Mouse (Mus musculus): ENCODE data around the gene Noto.
"Not testable (repeated sequence)": the region's sequence is repeated elsewhere in the genome, so short reads cannot be mapped to it uniquely, and the experiment has no call there.

Gene Noto

DNA sequence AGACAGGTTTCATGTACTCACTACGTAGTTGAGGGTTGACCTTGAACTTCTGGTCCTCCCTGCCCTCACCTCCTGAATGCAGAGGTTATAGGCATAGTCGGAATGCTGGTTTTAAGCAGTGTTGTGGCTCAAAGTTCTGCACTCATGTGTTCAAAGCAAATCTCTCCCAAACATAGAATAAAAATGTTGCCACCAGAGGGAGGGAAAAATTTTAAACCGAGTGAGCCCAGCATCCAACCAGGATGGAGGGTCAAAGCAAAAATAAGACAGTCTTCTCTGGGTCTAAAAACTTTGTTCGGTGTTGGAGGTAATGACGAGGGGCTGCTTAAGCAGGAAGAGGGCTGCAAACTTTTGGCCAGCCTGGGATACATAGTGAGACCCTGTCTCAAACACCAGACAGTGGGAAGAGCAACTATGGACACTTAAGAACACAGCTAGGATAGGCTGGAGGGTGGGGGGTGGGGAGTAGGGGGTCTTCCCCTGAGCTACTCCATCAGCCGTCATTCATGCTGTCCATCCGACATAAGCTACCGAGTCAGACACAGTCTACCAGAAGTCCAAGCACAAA is 7.7 kb downstream of the Noto start:
- DNase-seq (ENCODE audit: low read depth, low spot score), result no peak

DNA sequence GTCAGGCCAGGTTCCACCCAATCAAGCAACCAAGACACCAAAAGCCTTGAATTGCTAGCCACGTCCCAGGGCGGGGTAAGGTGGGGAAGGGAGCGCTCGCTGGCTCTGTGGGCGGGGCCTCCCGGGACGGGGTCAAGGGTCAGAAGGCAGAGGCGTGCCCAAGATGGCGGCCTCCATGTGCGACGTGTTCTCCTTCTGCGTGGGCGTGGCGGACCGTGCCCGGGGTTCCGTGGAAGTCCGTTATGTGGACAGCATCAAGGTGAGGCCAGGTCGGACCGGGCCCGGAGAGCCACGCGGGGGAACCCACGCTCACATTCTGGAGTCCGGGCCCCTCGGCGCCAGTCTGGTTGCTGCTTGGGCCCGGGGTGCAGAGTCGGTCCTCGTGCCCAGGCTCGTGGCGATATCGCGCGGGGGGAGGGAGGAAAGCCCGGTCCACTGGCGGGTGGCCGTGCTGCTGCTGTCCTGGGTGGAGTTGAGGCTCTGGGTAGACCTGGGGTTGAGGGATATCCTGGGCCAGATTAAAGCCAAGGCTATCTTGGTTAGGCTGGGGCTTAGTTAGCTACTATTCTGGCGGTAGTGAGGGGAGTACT is 8.3 kb downstream of the Noto start, which contains the start of gene Smyd5:
Gene Smyd5 (plus strand): TSS at position 148 of the 590 bp plus-strand sequence.
- peak; percentile 60 for DNase-seq (ENCODE audit: low read depth, low spot score)

- no peak for DNase-seq (ENCODE audit: low read depth, low spot score)
These were observed 10.2 kb downstream of the Noto start for GRCm38 (mm10) chr6:85433865-85434264.

GRCm38 (mm10) chr6:85436204-85436603 is 12.5 kb downstream of the Noto start:
- no peak for DNase-seq (ENCODE audit: low read depth, low spot score)

DNA sequence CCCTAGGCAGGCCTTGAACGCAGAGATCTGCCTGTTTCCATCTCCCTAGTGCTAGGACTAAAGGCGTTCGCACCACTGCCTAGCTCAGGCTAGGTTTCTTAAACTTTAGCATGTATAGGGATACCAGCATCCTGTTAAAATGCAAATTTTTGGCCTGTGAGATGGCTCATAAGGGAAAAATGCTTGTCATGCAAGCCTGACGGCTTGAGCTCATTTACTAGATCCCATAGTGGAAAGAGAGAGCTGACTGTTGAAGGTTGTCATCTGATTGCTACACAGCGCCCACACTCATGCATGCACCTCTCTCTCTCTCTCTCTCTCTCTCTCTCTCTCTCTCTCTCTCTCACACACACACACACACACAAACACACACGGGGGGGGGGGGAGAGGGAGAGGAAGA is 12.9 kb downstream of the Noto start:
- DNase-seq (ENCODE audit: low read depth, low spot score), result no peak

DNA sequence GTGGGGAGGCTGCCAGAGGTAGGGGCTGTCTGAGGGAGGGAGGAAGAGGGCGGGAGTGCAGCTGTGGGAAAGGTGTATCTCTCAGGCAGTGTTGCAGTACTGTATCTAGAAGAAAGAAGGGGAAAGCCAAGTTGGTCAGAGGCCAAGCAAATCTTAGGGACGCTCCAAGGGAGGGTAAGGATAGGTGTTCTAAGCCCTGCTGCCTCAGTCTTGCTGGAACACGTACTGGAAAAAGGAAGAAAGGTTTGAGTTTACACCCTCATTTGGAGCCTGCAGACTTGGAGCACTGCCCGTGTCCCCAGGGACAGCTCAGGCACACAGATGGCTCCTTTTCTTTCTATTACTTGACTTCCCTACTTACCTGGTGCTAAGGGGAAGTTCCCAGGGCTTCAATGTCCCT is 17.5 kb downstream of the Noto start:
- no peak for DNase-seq (ENCODE audit: low read depth, low spot score)

- no peak for DNase-seq (ENCODE audit: low read depth, low spot score)
These were observed 20.0 kb downstream of the Noto start for GRCm38 (mm10) chr6:85443488-85444233.

DNA sequence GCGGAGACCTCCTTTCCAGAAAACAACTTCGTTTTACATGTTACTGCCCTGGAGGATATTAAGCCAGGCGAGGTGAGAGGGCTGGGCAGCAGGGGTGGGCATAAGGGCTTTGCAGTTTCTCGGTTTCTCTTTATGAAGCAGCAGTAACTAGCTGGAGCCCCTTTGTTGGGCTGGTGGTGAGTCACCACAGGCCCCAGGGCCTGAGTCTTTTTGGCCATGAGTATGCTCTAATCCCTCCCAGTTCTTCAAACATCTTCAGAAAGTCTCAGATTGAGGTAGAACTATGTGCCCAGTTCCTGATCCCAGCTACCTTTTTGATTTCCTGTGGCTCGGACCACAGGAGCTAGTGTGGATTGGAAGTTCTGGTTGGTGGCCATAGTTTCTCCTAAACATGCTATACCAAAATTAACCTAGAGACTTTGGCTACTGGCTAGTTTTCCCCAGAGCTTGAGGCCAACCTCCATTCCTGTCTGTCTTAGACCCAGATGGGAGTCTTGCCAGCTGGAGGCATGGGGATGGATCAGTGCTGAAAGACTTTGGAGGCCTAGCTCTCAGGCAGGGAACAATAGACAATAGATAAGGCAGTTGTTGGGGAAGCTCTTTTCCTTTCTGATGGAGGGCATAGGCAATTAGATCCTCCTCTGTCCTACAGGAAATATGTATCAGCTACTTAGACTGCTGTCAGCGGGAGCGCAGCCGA is 20.7 kb downstream of the Noto start:
- no peak for DNase-seq (ENCODE audit: low read depth, low spot score)

- no peak for DNase-seq (ENCODE audit: low read depth, low spot score)
These were observed 21.6 kb downstream of the Noto start for GRCm38 (mm10) chr6:85445286-85445685.

- DNase-seq (ENCODE audit: low read depth, low spot score), result no peak
These were observed 23.7 kb downstream of the Noto start for GRCm38 (mm10) chr6:85447351-85447750.

DNA sequence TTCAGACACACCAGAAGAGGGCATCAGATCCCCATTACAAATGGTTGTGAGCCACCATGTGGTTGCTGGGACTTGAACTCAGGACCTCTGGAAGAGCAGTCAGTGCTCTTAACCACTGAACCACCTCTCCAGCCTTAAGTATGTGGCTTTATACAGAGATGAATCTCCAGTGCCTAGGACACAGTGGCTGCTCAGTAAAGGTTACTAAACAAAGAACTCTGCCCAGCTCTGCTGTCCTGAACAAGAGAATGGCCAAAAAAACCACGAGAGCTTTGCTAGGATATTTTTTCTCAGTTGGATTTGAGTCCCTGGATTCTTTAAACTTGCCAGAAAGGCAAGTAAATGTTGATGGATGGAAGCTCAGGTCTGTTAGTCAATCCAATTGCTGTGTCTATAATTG is 26.5 kb downstream of the Noto start:
- not testable (repeated sequence) for DNase-seq (ENCODE audit: low read depth, low spot score)

DNA sequence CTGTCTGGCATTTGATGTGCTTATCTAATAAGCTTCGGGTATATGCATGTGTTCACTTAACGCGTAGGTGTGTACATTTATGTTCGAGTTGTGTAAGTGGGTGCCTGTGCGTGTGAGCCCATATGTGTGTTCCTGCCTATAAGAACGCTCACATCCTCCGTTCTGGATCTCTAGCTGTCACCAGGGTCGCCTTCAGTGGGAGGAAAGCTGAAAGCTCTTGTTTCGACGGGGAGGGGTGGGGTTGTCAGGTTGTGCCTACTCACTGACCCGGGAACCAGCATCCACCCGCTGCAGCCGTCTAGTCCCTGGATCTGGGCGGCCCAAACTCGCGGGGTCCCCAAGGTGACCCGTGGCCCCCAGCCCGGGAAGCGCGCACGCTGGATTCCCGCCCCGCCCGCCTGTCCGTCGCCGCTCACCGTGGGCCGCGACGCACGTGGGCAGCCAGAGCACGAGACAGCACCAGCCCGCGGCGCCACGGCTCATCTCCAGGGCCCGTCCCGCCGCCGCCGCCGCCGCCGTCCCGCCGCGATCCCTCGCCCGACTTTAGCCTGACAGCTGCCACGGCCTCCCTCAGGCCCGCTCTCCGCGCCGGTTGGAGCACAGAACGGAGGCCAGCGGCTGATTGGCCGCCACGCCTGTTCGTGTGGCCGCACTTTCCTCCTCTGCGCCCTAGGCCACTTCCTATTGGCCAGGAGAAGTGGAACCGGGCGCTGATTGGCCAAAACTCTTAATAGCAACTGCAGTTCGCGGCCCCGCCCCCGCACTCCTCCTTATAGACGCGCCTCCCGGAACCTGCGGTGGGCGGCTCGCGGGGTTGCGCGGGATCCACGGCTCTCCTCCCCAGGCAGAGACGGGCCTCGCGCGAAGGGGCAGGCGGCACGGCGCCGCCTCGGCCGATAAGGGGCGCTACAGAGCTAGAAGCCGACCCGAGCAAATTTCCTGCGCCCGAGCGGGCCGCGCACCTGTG is 27.3 kb downstream of the Noto start, which contains the start of gene Cct7:
Gene Cct7 (plus strand): TSS at position 818 of the 967 bp plus-strand sequence.
- peak; percentile 99 for DNase-seq (ENCODE audit: low read depth, low spot score)

DNA sequence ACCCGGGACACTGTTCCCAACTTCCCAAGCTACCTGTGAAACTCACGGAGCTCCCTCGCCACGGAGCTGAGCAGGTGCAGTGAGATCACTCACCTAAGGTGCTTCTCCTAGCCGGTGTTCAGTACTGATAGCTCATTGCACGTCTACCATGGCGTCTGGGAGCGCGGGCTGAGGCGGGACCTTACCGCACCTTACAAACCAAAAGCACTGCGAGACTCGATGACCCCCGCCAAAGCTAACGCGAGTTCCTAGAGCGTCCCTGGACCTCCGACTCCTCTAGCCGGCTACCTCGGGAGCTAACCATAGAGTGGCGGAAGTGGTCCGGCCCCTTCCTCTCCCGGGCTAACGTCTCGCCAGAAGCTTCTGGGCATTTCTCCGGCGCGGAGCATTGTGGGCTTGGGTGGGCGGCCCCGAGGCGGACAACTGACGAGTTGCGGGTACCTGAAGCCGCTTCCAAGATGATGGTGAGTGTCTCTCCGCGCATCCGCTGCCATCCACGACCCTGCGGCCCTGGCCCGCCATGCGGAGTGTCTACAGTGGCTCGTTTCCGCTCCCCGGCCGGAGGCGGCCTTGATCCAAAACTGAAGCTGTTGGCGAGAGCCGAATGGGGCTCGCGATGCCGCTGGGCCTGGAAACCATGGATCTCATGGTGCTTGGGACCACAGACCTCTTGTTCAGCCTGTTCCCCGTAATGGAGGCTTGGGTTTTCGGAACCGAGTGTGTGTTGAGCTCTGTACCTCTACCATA is 28.2 kb downstream of the Noto start, which contains the start of gene Pradc1:
Gene Pradc1 (minus strand): TSS at position 307 of the 747 bp plus-strand sequence.
- DNase-seq (ENCODE audit: low read depth, low spot score), result peak; percentile 83

- peak; percentile 16 for DNase-seq (ENCODE audit: low read depth, low spot score)
These were observed 28.7 kb downstream of the Noto start for GRCm38 (mm10) chr6:85452411-85452665.

- peak; percentile 43 for DNase-seq (ENCODE audit: low read depth, low spot score)
These were observed 29.1 kb downstream of the Noto start for GRCm38 (mm10) chr6:85452816-85453215.

GRCm38 (mm10) chr6:85459621-85460020 is 35.9 kb downstream of the Noto start:
- DNase-seq (ENCODE audit: low read depth, low spot score), result no peak

- DNase-seq (ENCODE audit: low read depth, low spot score), result no peak
These were observed 41.7 kb downstream of the Noto start for GRCm38 (mm10) chr6:85465381-85465780.

DNA sequence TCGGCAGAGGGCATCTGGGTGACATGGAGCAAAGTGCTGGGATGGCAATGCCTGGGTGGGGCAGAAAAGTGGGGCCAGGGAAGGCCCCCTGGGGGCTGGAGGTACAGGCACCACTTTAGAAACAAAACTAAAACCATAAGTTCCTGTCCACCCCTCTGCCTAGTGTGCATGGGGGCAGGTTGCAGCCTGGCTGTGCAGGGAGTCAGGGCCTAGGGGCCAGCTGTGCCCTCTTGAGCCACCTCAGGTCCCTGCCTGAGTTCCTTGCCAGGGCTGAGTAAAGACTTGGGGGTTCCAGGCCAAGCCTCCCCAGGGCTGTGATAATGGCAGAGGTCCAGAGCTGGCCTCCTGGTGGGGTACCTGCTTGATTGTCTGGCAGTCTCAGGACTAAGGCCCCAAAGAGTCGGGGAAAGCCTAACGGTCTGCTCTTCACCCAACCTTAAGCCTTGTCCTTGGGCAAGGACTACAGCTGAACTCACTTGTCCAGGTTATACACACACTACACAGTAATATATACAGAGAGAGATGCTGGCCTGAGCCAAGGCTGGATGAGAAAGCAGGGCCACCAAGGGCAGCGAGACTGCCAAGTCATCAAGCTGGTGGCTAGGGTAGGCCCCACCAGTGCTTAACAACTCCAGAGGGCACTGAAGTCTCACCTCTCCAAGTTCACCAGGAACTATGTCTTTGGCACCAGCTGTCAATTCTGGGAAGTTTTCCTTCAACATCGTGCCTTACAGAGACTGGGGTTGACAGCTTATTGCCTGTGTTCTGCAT is 46.2 kb downstream of the Noto start:
- DNase-seq (ENCODE audit: low read depth, low spot score), result no peak

DNA sequence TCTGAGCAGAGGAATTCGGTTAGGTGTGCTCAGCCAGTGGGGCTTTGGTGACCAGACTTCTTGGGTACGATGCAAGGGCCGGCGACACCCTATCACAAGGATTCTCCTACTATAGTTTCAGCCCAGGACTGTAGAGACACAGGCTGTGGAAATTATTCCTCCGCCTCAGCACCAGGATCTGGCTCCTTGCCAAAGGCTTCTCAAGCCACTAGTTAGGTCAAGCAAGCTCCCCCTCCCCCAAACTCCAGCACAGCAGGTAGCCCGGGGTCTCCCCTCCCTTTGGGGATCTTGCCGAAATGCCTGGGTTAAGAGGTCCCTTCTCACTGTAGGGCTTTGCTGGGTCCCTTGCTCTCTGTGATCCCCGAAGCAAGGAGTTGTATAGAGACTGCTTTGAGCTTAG is 48.3 kb downstream of the Noto start:
- DNase-seq (ENCODE audit: low read depth, low spot score), result no peak

- no peak for DNase-seq (ENCODE audit: low read depth, low spot score)
These were observed 48.9 kb downstream of the Noto start for GRCm38 (mm10) chr6:85472542-85472941.

All from c-Kit-negative CD71-positive TER-119-positive erythroid progenitor cells, embryonic 14.5 days (primary cell).